Mouse (Mus musculus): ENCODE results near the gene Kncn.

DNA sequence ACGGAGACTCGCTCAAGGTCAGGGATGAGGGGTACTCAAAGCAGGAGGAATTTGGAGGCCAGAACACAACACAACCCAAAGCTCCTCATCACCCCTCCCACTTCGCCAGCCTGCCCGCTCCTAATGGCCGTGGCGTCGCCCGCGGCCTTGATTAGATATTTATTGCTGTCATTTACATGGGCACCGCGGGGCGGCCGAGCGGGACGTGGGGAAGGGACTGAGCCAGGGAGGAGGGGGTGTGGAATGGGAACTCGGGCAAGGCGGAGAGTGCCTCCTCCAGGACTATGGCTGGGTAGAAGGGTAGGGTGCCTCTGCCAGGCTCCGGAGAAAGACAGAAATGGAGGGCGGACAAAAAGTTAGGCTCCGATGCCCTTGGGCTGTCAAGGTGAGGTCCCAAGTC, 52.4 kb downstream of the Kncn start:
- no peak for TF ChIP-seq CTCF (IDR thresholded peaks at IDR 0.05; ENCODE audit: low read depth, low read length)
- TF ChIP-seq POLR2AphosphoS5 (IDR thresholded peaks at IDR 0.05; ENCODE audit: insufficient replicate concordance, low read depth, low read length): no peak
- TF ChIP-seq GATA2 (IDR thresholded peaks at IDR 0.05; ENCODE audit: borderline replicate concordance, low read depth, low read length): no peak

All from G1E (cell line).